Comparison of ENCODE assay signal across 8 mouse cellular contexts in genomic region chr4:152212531-152212930, GRCm38 (mm10). TPM values are rescaled to one million over a fixed set of nuclear protein-coding genes. Genes with fewer than 3 reads are reported as not detected.
DNase-seq lines count a peak whose midpoint lies in the region; ATAC-seq and TF ChIP-seq lines count a peak whose summit lies in the region.

No protein-coding gene starts in this region.

- peak; percentile 33; the same call in 1 of the 2 replicates for ATAC-seq in neural tube, embryonic 12.5 days (ENCODE audit: low FRiP score, low read depth)

- no peaks in the 10 kb centered on the region for H3K27me3 ChIP-seq in liver, adult 2 months (ENCODE audit: control insufficient read depth, insufficient read depth, low read length)
- peaks cover 22% of the 10 kb centered on the region; the same call in 1 of the 2 replicates for H3K27me3 ChIP-seq in neural tube, embryonic 12.5 days (replicated peaks)

- H3K36me3 ChIP-seq in liver, adult 2 months (ENCODE audit: control insufficient read depth, insufficient read depth, low read length), result no peaks in the 10 kb centered on the region
- H3K36me3 ChIP-seq in neural tube, embryonic 12.5 days, result 0 out of 2 replicates have a peak, but pooled peaks cover 3% of the 10 kb centered on the region

- no peak for TF ChIP-seq POLR2A in liver, adult 2 months (IDR thresholded peaks at IDR 0.05; ENCODE audit: extremely low read depth, insufficient read depth, low read length)

- H3K4me1 ChIP-seq in liver, adult 2 months (ENCODE audit: control insufficient read depth, insufficient read depth, low read length), result peaks cover 7% of the 10 kb centered on the region; the same call in 1 of the 2 replicates
- H3K4me1 ChIP-seq in neural tube, embryonic 12.5 days, result no peaks in the 10 kb centered on the region; the same call in 1 of the 2 replicates

- H3K9me3 ChIP-seq in neural tube, embryonic 12.5 days, result no peaks in the 10 kb centered on the region

- H3K9ac ChIP-seq in liver, adult 2 months (ENCODE audit: low read depth, low read length), result no peak overlapping the region
- no peak overlapping the region for H3K9ac ChIP-seq in neural tube, embryonic 12.5 days

- no peak overlapping the region for H3K27ac ChIP-seq in liver, adult 2 months (replicated peaks; ENCODE audit: insufficient read depth, low read depth, low read length)
- H3K27ac ChIP-seq in neural tube, embryonic 12.5 days, result no peak overlapping the region

- TF ChIP-seq CTCF in liver, adult 2 months (IDR thresholded peaks at IDR 0.05; ENCODE audit: low read depth, low read length), result peak; percentile 80

- 36% methylated on average over 5 of the region's 5 CpGs for WGBS in liver, adult 2 months
- WGBS in neural tube, embryonic 12.5 days, result 55% methylated on average over 5 of the region's 5 CpGs

- H3K4me3 ChIP-seq in liver, adult 2 months (ENCODE audit: insufficient read depth, low read depth, low read length), result no peak overlapping the region
- no peak overlapping the region for H3K4me3 ChIP-seq in neural tube, embryonic 12.5 days

- no peaks in the 10 kb centered on the region; the same call in 1 of the 2 replicates for H3K79me2 ChIP-seq in liver, adult 2 months (ENCODE audit: control insufficient read depth, insufficient read depth, low read length)

- DNase-seq in ovary, postnatal 36 days (ENCODE audit: low spot score), result peak; percentile 56
- no peak for DNase-seq in ovary, postnatal 10 days (ENCODE audit: low spot score)
- peak; percentile 52 for DNase-seq in c-Kit-positive CD71-positive TER-119-negative erythroid progenitor cells, embryonic 14.5 days (ENCODE audit: low read depth)
- peak; percentile 56 to 76 for DNase-seq in frontal cortex, postnatal 36 days (ENCODE audit: low spot score in 2 of 2)
- peak; percentile 54 for DNase-seq in kidney, adult 11 months
- DNase-seq in liver, adult 2 months (ENCODE audit: extremely low read depth, low read depth, low spot score), result no peak
- DNase-seq in thymus, postnatal 10 days (ENCODE audit: low spot score in 2 of 2), result peak; percentile 49 to 64

- H3K4me2 ChIP-seq in neural tube, embryonic 12.5 days (replicated peaks), result no peak overlapping the region

RNA-seq across cellular contexts. Expression of gene Acot7, which starts 34.6 kb away (rescaled TPM):
- total RNA-seq in liver, adult 2 months (2014; rRNA removed), result 9.3 and 10.7 TPM in 2 replicates
- polyA plus RNA-seq in liver, adult 2 months (2012; rRNA removed), result 18.4 and 20.8 TPM in 2 replicates
- 191 and 213 TPM in 2 replicates for polyA plus RNA-seq in neural tube, embryonic 12.5 days (2016; fragmentation: Nextera tagmentation; extraction: Ambion mirVana)

RNA-seq across cellular contexts. Expression of gene Hes2, which starts 53.9 kb away (rescaled TPM):
- not detected in 2 replicates for total RNA-seq in liver, adult 2 months (2014; rRNA removed)
- not detected in 2 replicates for polyA plus RNA-seq in liver, adult 2 months (2012; rRNA removed)
- polyA plus RNA-seq in neural tube, embryonic 12.5 days (2016; fragmentation: Nextera tagmentation; extraction: Ambion mirVana), result 0.24 and 1.7 TPM in 2 replicates

Comparison
In these comparisons a context has a peak if more than half of its experiments do, and no peak if none do; other contexts are left out.
1. DNase-seq: peak in ovary, postnatal 36 days (single experiment), c-Kit-positive CD71-positive TER-119-negative erythroid progenitor cells, embryonic 14.5 days (single experiment), frontal cortex, postnatal 36 days (2 of 2), kidney, adult 11 months (single experiment) and thymus, postnatal 10 days (2 of 2); none in ovary, postnatal 10 days (single experiment) and liver, adult 2 months (single experiment).